Mouse (Mus musculus) limb, embryonic 12.5 days (tissue): Measurements from ENCODE around the gene Elp4. TPM values are rescaled to one million over a fixed set of nuclear protein-coding genes. Genes with fewer than 3 reads are reported as not detected.

Experiments
- ATAC-seq: fragments of 200-750 bp; cut with Nextera tagmentation; 2 replicates; pipeline ENCODE4 v1.8.0; 2017; ENCODE audit warnings: low read depth, moderate TSS enrichment; ENCODE audit not compliant: insufficient number of reproducible peaks, insufficient read depth, low FRiP score, low TSS enrichment
- H3K27ac ChIP-seq: fragments of 300-500 bp; sonication (generic); 2 replicates; pipeline ENCODE4 v1.5.1; 2016; ENCODE audit warnings: mild to moderate bottlenecking, moderate library complexity
- H3K27me3 ChIP-seq: fragments of 300-500 bp; sonication (generic); 2 replicates; pipeline ENCODE4 v1.6.1; 2016; ENCODE audit warnings: mild to moderate bottlenecking, moderate library complexity
- H3K36me3 ChIP-seq: fragments of 300-500 bp; sonication (generic); 2 replicates; pipeline ENCODE4 v1.6.1; 2016; ENCODE audit warnings: mild to moderate bottlenecking, moderate library complexity
- H3K4me1 ChIP-seq: fragments of 300-500 bp; sonication (generic); replicated peaks from 2 replicates; pipeline ENCODE4 v1.6.1; 2016
- H3K4me2 ChIP-seq: fragments of 300-500 bp; sonication (generic); 2 replicates; pipeline ENCODE4 v1.6.1; 2016; ENCODE audit warnings: mild to moderate bottlenecking, moderate library complexity
- H3K4me3 ChIP-seq: fragments of 300-500 bp; sonication (generic); replicated peaks from 2 replicates; pipeline ENCODE4 v1.5.1; 2016; ENCODE audit warnings: mild to moderate bottlenecking
- H3K9ac ChIP-seq: fragments of 300-500 bp; sonication (generic); replicated peaks from 2 replicates; pipeline ENCODE4 v1.6.1; 2016; ENCODE audit warnings: mild to moderate bottlenecking, moderate library complexity
- H3K9me3 ChIP-seq: fragments of 300-500 bp; sonication (generic); 2 replicates; pipeline ENCODE4 v1.6.1; 2016; ENCODE audit warnings: mild to moderate bottlenecking, moderate library complexity
- WGBS: fragments of 180-500 bp; shearing (Covaris S2); methylation state at CpG from one replicate; pipeline ENCODE4 v1.1.7; 2016; 5-methylcytosine and 5-hydroxymethylcytosine counted together
- polyA plus RNA-seq: library from polyadenylated mRNA; unstranded; fragments of >200 nt; fragmentation: Nextera tagmentation; extraction: Ambion mirVana; gene quantifications from 2 replicates; pipeline ENCODE4 v1.2.1, GENCODE M21; 2016

Elp4 gene
- polyA plus RNA-seq, 1 experiment from 2014 or later, result 49.8 TPM

DNA sequence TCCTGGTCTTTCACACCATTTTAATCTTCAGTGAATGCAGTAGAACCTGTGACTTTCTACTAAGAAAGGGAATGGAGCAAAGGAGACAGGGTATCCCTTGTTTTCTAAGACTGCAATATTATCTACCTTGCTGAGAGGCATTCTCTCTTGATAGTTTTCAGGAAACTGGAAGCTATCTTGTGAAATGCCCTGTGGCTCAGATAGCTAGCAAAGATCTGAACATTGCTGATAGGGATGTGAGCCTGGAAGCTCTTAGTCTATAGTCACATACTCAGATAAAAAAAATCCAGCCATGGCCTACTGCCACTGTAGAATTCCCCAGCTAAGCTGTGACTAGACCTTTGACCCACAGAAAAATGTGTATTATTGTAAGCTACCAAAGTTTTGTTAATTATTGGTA is 13.5 kb downstream of the Elp4 start:
- peaks cover 18% of the 10 kb centered on the region for H3K9me3 ChIP-seq
- H3K4me2 ChIP-seq, result no peak overlapping the region
- ATAC-seq, result no peak
- no peak overlapping the region for H3K4me3 ChIP-seq
- H3K36me3 ChIP-seq, result peaks cover 35% of the 10 kb centered on the region
- no peaks in the 10 kb centered on the region for H3K27me3 ChIP-seq
- H3K9ac ChIP-seq, result no peak overlapping the region
- no peak overlapping the region for H3K27ac ChIP-seq
- H3K4me1 ChIP-seq, result no peaks in the 10 kb centered on the region

DNA sequence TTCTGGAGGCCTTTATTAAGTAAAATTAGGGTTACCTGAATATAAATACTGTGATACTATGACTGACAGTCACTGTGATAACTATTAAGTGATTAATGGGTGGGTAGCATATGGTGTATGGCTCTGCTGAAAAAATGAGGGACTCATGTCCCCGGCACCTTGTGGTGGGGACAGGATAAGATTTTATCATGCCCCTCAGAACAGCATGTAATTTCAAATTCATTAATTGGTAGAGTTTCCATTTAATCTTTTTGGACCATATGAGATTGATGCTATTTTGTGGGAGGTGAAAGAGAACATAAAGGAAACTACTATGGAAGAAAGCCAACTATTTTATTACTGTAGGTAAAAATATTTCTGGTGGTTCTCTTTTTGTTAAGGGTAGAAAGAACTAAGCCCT is 31.0 kb downstream of the Elp4 start:
- H3K9me3 ChIP-seq, result no peaks in the 10 kb centered on the region
- H3K9ac ChIP-seq, result no peak overlapping the region
- WGBS, result 89% methylated on average over 1 of the region's 1 CpGs
- H3K4me1 ChIP-seq, result no peaks in the 10 kb centered on the region
- no peak overlapping the region for H3K4me2 ChIP-seq
- no peaks in the 10 kb centered on the region for H3K27me3 ChIP-seq
- ATAC-seq, result no peak
- H3K36me3 ChIP-seq, result peaks cover 8% of the 10 kb centered on the region; the same call in 1 of the 2 replicates
- no peak overlapping the region for H3K27ac ChIP-seq
- H3K4me3 ChIP-seq, result no peak overlapping the region

DNA sequence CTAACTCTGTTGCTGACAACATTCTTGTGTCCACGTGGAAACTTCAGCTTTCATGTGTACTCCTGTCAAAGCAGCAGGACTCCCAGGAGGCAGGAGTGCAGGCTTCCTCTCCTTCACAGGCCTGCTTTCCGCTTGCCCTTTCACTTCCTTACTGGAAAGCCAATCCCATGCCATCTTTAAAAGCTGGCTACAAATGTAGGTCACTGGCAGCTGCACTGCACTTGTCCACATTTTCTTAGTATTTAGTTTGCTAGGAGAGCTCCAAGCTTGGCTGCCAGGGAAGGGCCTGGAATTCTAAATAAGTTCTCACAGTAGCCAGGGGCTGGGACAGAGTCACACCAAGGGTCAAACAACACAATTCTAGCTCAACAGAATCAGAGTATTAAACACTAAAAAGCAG is 49.6 kb downstream of the Elp4 start:
- H3K27ac ChIP-seq, result no peak overlapping the region
- H3K4me3 ChIP-seq, result no peak overlapping the region
- no peaks in the 10 kb centered on the region for H3K36me3 ChIP-seq
- WGBS, result 44% methylated on average over 2 of the region's 2 CpGs
- no peak for ATAC-seq
- no peaks in the 10 kb centered on the region for H3K27me3 ChIP-seq
- no peaks in the 10 kb centered on the region for H3K4me1 ChIP-seq
- H3K9me3 ChIP-seq, result no peaks in the 10 kb centered on the region
- no peak overlapping the region for H3K4me2 ChIP-seq
- no peak overlapping the region for H3K9ac ChIP-seq

- H3K4me1 ChIP-seq, result no peaks in the 10 kb centered on the region
- H3K4me3 ChIP-seq, result no peak overlapping the region
- no peak overlapping the region for H3K4me2 ChIP-seq
- no peaks in the 10 kb centered on the region for H3K9me3 ChIP-seq
- ATAC-seq, result no peak
- H3K27ac ChIP-seq, result no peak overlapping the region
- no peak overlapping the region for H3K9ac ChIP-seq
- H3K36me3 ChIP-seq, result no peaks in the 10 kb centered on the region
- H3K27me3 ChIP-seq, result no peaks in the 10 kb centered on the region
- 94% methylated on average over 2 of the region's 2 CpGs for WGBS
These were observed 51.4 kb downstream of the Elp4 start for GRCm38 (mm10) chr2:105852971-105853370.

DNA sequence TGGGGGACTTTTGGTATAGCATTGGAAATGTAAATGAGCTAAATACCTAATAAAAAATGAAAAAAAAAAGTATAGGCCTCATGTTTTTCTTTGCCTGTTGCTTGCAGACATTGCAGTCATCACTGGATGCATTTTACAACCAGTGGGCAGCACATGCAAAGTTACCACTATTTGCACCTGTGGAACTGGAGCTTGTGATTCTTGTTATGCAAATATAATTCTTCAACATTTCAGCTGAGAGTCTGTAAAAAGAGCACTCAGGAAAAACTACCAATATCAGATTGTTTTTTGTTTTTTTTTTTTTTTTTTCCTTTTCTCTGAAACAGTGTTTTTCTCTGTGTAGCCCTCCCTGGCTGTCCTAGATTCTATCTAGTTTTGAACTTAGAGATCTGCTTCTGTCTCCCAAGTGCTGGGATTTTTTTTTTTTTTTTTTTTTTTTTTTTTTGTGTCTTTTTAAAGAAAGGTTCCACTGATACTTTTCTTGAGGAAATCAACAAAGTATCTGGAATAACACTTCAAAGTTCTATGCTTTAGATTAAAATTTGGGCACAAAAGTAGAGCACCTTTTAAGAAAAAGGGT is 52.6 kb downstream of the Elp4 start:
- Histone ChIP-seq H3K4me3 (no peak overlapping the region), H3K27me3 (no peaks in the 10 kb centered on the region), H3K36me3 (no peaks in the 10 kb centered on the region), H3K4me2 (no peak overlapping the region), H3K9ac (no peak overlapping the region), H3K27ac (no peak overlapping the region), H3K9me3 (no peaks in the 10 kb centered on the region), H3K4me1 (no peaks in the 10 kb centered on the region)
- ATAC-seq, result no peak

- Histone ChIP-seq H3K4me2 (no peak overlapping the region), H3K9ac (no peak overlapping the region), H3K4me1 (no peaks in the 10 kb centered on the region), H3K36me3 (0 out of 2 replicates have a peak, but pooled peaks cover 5% of the 10 kb centered on the region), H3K27me3 (no peaks in the 10 kb centered on the region), H3K9me3 (no peaks in the 10 kb centered on the region), H3K27ac (no peak overlapping the region), H3K4me3 (no peak overlapping the region)
- ATAC-seq, result no peak
- 91% methylated on average over 5 of the region's 5 CpGs for WGBS
These were observed 61.2 kb downstream of the Elp4 start for GRCm38 (mm10) chr2:105843151-105843550.

DNA sequence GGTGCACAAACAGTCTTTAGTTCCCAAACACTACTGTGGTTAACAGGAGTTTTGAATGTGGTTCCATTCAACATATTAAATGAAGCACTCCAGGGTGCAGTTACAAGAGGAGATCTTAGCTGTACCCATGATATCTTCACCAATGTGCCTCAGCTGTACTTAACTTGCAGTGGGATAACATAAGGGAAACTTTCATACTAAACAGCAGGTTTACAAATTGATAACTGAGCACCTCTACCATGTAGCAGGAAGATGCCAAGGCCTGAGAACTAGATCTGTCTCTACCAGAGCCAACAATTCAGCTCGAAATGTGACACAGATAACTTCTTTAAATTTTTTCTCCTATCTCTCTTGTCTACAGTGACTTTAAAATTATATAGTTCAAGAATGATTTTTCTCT is 86.4 kb downstream of the Elp4 start:
- Histone ChIP-seq H3K9me3 (no peaks in the 10 kb centered on the region), H3K36me3 (no peaks in the 10 kb centered on the region), H3K27me3 (no peaks in the 10 kb centered on the region), H3K4me2 (no peak overlapping the region), H3K4me1 (no peaks in the 10 kb centered on the region), H3K4me3 (no peak overlapping the region), H3K27ac (no peak overlapping the region), H3K9ac (no peak overlapping the region)
- WGBS, result 77% methylated on average over 1 of the region's 1 CpGs
- ATAC-seq, result no peak

DNA sequence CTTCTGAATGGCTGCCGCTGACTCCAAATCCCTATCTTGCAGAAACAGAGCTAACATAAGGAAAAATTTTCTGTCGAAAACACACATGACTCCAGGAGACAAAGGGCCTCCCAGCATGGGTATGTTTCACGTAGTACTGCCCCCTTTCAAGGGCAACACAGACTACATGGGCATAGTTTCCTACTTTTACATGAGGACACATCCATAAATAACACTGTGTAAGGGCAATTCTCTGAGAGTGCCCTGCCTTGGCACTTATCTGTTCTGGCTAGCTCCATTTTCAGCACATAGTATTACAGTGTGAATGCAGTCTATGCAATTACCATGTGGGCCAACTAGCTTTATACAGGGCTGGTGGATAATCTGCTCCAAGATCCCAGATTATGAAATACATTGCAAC is 89.2 kb downstream of the Elp4 start:
- no peak for ATAC-seq
- no peak overlapping the region for H3K9ac ChIP-seq
- 93% methylated on average over 3 of the region's 3 CpGs for WGBS

GRCm38 (mm10) chr2:105813041-105813440 is 91.3 kb downstream of the Elp4 start:
- WGBS, result 61% methylated on average over 3 of the region's 3 CpGs
- Histone ChIP-seq H3K4me3 (no peak overlapping the region), H3K4me1 (no peaks in the 10 kb centered on the region), H3K27ac (no peak overlapping the region), H3K9ac (no peak overlapping the region), H3K4me2 (no peak overlapping the region), H3K27me3 (no peaks in the 10 kb centered on the region), H3K36me3 (no peaks in the 10 kb centered on the region), H3K9me3 (no peaks in the 10 kb centered on the region)
- no peak for ATAC-seq

More for the DNA sequence above, 89.2 kb downstream of the Elp4 start:
- H3K27ac ChIP-seq, result no peak overlapping the region
- no peak overlapping the region for H3K4me3 ChIP-seq
- H3K4me1 ChIP-seq, result no peaks in the 10 kb centered on the region
- no peak overlapping the region for H3K4me2 ChIP-seq
- H3K9me3 ChIP-seq, result no peaks in the 10 kb centered on the region
- no peaks in the 10 kb centered on the region for H3K36me3 ChIP-seq
- no peaks in the 10 kb centered on the region for H3K27me3 ChIP-seq

GRCm38 (mm10) chr2:105810286-105810685 is 94.1 kb downstream of the Elp4 start:
- WGBS, result 80% methylated on average over 2 of the region's 2 CpGs
- H3K27ac ChIP-seq, result no peak overlapping the region
- no peaks in the 10 kb centered on the region for H3K27me3 ChIP-seq
- no peak overlapping the region for H3K9ac ChIP-seq
- no peaks in the 10 kb centered on the region for H3K4me1 ChIP-seq
- no peak for ATAC-seq
- H3K4me2 ChIP-seq, result no peak overlapping the region
- no peaks in the 10 kb centered on the region for H3K9me3 ChIP-seq
- H3K36me3 ChIP-seq, result no peaks in the 10 kb centered on the region
- no peak overlapping the region for H3K4me3 ChIP-seq

GRCm38 (mm10) chr2:105806571-105806970 is 97.8 kb downstream of the Elp4 start:
- Histone ChIP-seq H3K36me3 (no peaks in the 10 kb centered on the region), H3K4me3 (no peak overlapping the region), H3K27me3 (no peaks in the 10 kb centered on the region), H3K4me1 (no peaks in the 10 kb centered on the region), H3K4me2 (no peak overlapping the region), H3K27ac (no peak overlapping the region), H3K9me3 (no peaks in the 10 kb centered on the region), H3K9ac (no peak overlapping the region)
- WGBS, result 85% methylated on average over 2 of the region's 2 CpGs
- no peak for ATAC-seq

DNA sequence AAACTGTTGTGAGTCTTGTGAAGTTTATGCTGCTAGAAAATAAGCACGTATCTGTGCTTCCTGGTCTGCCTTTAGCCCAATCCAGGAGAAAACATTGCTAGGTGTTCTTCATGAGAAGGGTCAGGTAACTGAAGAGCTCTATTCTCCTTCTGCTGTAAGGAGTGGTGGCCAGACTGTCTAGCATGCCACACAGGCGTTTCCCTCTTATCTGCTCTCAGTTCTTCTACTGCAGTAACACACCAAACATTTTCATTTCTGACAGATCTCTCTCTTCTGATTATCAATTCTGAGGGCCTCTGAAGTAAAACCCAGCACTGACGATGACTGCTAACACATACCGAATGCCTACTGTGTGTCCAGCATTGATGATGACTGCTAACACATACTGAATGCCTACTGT is 98.3 kb downstream of the Elp4 start:
- H3K4me3 ChIP-seq, result no peak overlapping the region
- H3K4me1 ChIP-seq, result no peaks in the 10 kb centered on the region
- no peak overlapping the region for H3K4me2 ChIP-seq
- H3K27me3 ChIP-seq, result no peaks in the 10 kb centered on the region
- H3K36me3 ChIP-seq, result no peaks in the 10 kb centered on the region
- no peaks in the 10 kb centered on the region for H3K9me3 ChIP-seq
- no peak for ATAC-seq
- no peak overlapping the region for H3K9ac ChIP-seq
- no peak overlapping the region for H3K27ac ChIP-seq
- WGBS, result 87% methylated on average over 4 of the region's 4 CpGs
